Mouse (Mus musculus): Measurements from ENCODE around the gene Med20.

DNA sequence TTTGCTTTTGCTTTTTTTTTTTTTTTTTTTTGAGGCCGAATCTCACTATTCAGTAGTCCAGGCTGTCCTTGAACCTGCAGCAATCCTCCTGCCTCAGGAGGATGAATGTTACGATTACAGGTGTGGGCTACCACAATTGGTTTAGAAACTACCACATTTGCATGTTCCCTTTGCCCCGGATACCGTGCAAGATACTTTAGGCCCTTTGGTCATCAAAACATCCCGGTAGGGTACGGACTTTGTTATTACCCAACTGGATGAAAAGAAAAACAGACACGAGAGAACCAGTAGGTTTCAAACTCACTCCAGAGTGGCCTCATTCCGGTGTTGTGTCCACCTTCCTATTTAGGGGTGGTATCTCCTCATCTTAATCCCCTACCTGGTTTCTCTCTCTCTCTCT, 22.9 kb upstream of the Med20 start:
- TF ChIP-seq POLR2A (IDR thresholded peaks at IDR 0.05; ENCODE audit: control insufficient read depth, low read depth, low read length) (no peak), CTCF (IDR thresholded peaks at IDR 0.05; ENCODE audit: control insufficient read depth, insufficient read depth, insufficient replicate concordance, low read depth, low read length) (no peak)
